Mouse (Mus musculus) adrenal gland, postnatal 25 days (tissue): ENCODE results near the gene 2200002D01Rik. TPM values are rescaled to one million over a fixed set of nuclear protein-coding genes. Genes with fewer than 3 reads are reported as not detected.

Source experiments
- total RNA-seq: library from RNA; stranded (reverse); gene quantifications from 2 replicates; pipeline ENCODE4 v1.2.3, GENCODE M21; 2021

2200002D01Rik gene
- total RNA-seq, 1 experiment from 2014 or later, result 2.0 TPM

Other genes starting within 250 kb of the 2200002D01Rik start
- gene Ryr1, start 123.3 kb downstream of the 2200002D01Rik start, total RNA-seq, result 0.14 and 0.18 TPM in 2 replicates
- 0.90 and 1.7 TPM in 2 replicates for gene Rasgrp4, start 113.6 kb downstream of the 2200002D01Rik start, total RNA-seq
- gene Fam98c, start 92.2 kb downstream of the 2200002D01Rik start, total RNA-seq, result 14.4 and 15.7 TPM in 2 replicates
- 1.3 and 1.4 TPM in 2 replicates for gene Ggn, start 78.3 kb downstream of the 2200002D01Rik start, total RNA-seq
- 7.4 and 11.0 TPM in 2 replicates for gene Spred3, start 78.1 kb downstream of the 2200002D01Rik start, total RNA-seq
- gene Psmd8, start 67.8 kb downstream of the 2200002D01Rik start, total RNA-seq, result 176 and 192 TPM in 2 replicates
- 0.67 and 2.8 TPM in 2 replicates for gene Catsperg1, start 34.4 kb downstream of the 2200002D01Rik start, total RNA-seq
- 1.1 and 1.6 TPM in 2 replicates for gene Kcnk6, start 16.0 kb downstream of the 2200002D01Rik start, total RNA-seq
- 43.6 and 49.3 TPM in 2 replicates for gene Yif1b, start 10.1 kb downstream of the 2200002D01Rik start, total RNA-seq
- 23.0 and 36.9 TPM in 2 replicates for gene Spint2, start 33.4 kb upstream of the 2200002D01Rik start, total RNA-seq
- gene Ppp1r14a, start 40.8 kb upstream of the 2200002D01Rik start, total RNA-seq, result 5.5 and 6.7 TPM in 2 replicates
- gene Dpf1, start 55.5 kb upstream of the 2200002D01Rik start, total RNA-seq, result 0.95 and 1.6 TPM in 2 replicates